Mouse (Mus musculus) liver, embryonic 18 days (tissue): ENCODE results near the gene Olfr803. TPM values are rescaled to one million over a fixed set of nuclear protein-coding genes. Genes with fewer than 3 reads are reported as not detected.

Source experiments
- polyA plus RNA-seq: library from polyadenylated mRNA; depleted of rRNA; stranded (reverse); fragments of >200 nt; gene quantifications from 2 replicates; pipeline ENCODE4 v1.2.3, GENCODE M21; 2012; rRNA removed

Gene Olfr803
- polyA plus RNA-seq = not detected in 2 replicates

DNA sequence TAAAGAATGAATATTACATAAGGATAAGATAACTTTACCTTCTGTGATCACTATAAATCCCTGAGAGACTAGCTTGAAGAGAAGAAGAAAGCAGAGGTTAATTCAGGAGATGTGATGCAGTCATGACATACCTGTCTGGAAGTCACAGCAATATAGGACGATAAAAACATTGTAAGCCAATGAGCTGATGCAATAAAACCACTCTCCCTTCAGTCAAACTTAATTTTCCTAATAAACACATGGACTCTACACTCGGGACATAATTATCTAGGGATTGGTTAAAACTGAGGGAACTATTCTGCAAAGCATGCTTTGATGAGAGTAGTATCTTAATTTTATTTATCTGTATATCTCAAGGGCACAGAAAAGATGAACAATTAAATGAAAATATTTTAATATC is at the start of gene Olfr803:
Olfr803 (minus strand) TSS at position 101 of the 400 bp plus-strand sequence.

DNA sequence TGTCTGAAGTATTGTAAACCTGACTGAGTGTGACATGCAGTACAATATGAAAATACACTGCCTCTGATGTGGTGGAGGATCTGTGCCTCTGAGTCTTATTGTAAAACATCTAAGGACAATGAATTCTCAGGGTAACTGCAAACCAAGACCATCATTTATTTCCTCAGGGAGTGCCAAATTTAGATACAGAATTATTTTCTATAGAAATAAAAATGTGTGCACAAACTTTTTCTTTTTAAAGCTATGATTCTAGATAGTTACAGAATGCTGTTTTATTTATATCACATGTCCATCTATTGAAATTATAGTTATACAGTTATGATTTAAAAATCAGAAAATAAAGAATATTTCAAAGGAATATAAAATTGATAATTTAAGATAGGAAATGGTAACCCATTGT is 47.7 kb upstream of the Olfr803 start, which contains the start of gene Olfr806:
Olfr806 (minus strand) TSS at position 101 of the 400 bp plus-strand sequence.

DNA sequence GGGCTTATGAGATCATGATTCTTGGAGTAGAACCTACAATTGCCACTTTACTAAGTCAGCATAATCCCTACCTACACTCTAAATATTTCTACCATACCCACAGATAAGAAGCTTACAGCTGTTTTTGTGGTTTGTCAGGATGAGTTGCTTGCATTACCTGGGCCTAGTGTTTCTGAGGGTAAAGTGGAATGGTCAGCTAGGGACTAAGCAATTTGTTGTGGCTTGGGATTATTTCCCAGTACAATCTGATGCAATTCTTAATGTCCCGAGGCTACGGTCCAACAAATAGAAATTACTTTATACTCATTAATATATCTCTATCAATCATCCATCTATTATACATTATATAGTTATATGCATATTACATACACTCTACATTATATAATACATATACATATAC is 35.2 kb upstream of the Olfr803 start, which contains the start of gene Olfr805:
Olfr805 (minus strand) TSS at position 101 of the 400 bp plus-strand sequence.

DNA sequence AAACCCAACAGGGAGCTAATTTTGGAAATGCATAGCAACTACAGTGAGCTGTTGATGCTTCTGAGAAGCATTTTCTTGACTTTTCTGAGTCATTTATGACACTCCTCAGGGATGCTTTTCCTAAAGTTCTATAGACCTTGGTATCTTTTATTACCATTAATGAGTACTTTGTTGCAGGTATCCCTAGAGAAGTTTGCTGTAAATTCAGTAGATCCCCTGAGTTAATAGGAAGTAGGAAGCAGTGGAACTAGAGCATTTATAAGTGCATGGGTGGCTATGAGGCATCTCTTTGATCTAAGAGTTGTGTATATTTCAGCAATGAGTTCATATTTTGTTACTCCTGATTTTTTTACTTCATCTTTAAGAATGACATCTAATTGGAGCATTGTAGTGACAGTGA is 8.8 kb upstream of the Olfr803 start, which contains the start of gene Olfr804:
Olfr804 (plus strand) TSS at position 301 of the 400 bp plus-strand sequence.

DNA sequence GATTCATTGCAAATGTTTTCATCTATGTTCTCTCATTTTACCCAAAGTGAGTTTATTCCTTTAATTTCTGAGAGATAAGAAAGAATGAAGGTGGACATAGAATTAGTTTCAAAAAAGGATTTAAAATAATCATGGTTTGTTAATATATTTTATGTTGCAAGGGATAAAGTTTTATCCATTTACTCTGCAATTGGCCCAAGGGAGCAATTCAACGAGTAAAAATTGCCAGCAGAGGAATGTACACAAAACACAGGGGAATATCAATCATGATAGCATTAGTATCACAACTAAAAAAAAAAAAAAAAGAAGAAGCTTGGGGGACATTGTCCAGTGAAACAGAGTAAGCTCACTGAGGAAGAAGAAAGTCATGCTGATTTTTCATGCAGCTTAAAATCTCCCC is 6.0 kb downstream of the Olfr803 start, which contains the start of gene Olfr802:
Olfr802 (minus strand) TSS at position 101 of the 400 bp plus-strand sequence.

DNA sequence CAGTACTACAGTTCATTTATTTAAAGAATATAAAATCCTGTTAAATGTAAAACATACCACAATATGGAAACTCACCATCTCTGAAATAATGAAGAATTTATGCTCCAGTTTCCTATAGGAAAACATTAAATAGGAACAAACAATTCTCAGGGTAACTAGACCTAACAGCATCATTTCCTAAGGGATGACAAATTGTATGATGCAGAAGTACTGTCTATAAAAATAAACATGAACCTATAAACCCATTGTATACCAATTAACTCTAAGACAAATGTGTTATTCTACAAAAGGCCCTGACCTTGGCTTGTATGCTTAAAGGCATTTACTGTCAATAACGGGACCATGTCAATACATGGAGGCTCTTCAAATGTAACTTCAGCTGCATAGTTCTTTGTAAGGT is 20.3 kb downstream of the Olfr803 start, which contains the start of gene Olfr801:
Olfr801 (minus strand) TSS at position 101 of the 400 bp plus-strand sequence.

GRCm38 (mm10) chr10:129657394-129657793 is 36.7 kb downstream of the Olfr803 start, which contains the start of gene Olfr800:
Olfr800 (plus strand) TSS chr10:129657694.

Other genes with a start within 250 kb of the Olfr803 start
- gene Olfr787, start 232.4 kb downstream of the Olfr803 start, polyA plus RNA-seq = not detected in 2 replicates
- gene Olfr788, start 223.3 kb downstream of the Olfr803 start, polyA plus RNA-seq = not detected in 2 replicates
- not detected in 2 replicates for gene Olfr789, start 209.5 kb downstream of the Olfr803 start, polyA plus RNA-seq
- gene Olfr790, start 195.8 kb downstream of the Olfr803 start, polyA plus RNA-seq = not detected in 2 replicates
- gene Olfr791, start 172.5 kb downstream of the Olfr803 start, polyA plus RNA-seq = 0.04 TPM in 1 of 2 replicates, not detected in the other
- not detected in 2 replicates for gene Olfr792, start 155.1 kb downstream of the Olfr803 start, polyA plus RNA-seq
- gene Olfr794, start 126.6 kb downstream of the Olfr803 start, polyA plus RNA-seq = not detected in 2 replicates
- not detected in 2 replicates for gene Olfr796, start 81.7 kb downstream of the Olfr803 start, polyA plus RNA-seq
- gene Olfr798, start 66.4 kb downstream of the Olfr803 start, polyA plus RNA-seq = not detected in 2 replicates
- not detected in 2 replicates for gene Olfr799, start 56.8 kb downstream of the Olfr803 start, polyA plus RNA-seq
- gene Olfr800, start 36.6 kb downstream of the Olfr803 start, polyA plus RNA-seq = not detected in 2 replicates
- not detected in 2 replicates for gene Olfr801, start 20.4 kb downstream of the Olfr803 start, polyA plus RNA-seq
- not detected in 2 replicates for gene Olfr802, start 6.1 kb downstream of the Olfr803 start, polyA plus RNA-seq
- not detected in 2 replicates for gene Olfr804, start 8.9 kb upstream of the Olfr803 start, polyA plus RNA-seq
- gene Olfr805, start 35.1 kb upstream of the Olfr803 start, polyA plus RNA-seq = not detected in 2 replicates
- gene Olfr806, start 47.6 kb upstream of the Olfr803 start, polyA plus RNA-seq = not detected in 2 replicates
- not detected in 2 replicates for gene Olfr807, start 63.5 kb upstream of the Olfr803 start, polyA plus RNA-seq
- not detected in 2 replicates for gene Olfr808, start 71.2 kb upstream of the Olfr803 start, polyA plus RNA-seq
- gene Olfr809, start 80.4 kb upstream of the Olfr803 start, polyA plus RNA-seq = not detected in 2 replicates
- not detected in 2 replicates for gene Olfr810, start 100.6 kb upstream of the Olfr803 start, polyA plus RNA-seq
- not detected in 2 replicates for gene Olfr811, start 110.1 kb upstream of the Olfr803 start, polyA plus RNA-seq
- not detected in 2 replicates for gene Olfr812, start 151.8 kb upstream of the Olfr803 start, polyA plus RNA-seq
- gene Olfr813, start 161.1 kb upstream of the Olfr803 start, polyA plus RNA-seq = not detected in 2 replicates
- gene Olfr814, start 185.6 kb upstream of the Olfr803 start, polyA plus RNA-seq = not detected in 2 replicates
- gene Olfr815, start 211.6 kb upstream of the Olfr803 start, polyA plus RNA-seq = not detected in 2 replicates
- not detected in 2 replicates for gene Olfr816, start 221.3 kb upstream of the Olfr803 start, polyA plus RNA-seq